Mouse (Mus musculus) embryonic fibroblast, embryonic 13.5 days (primary cell): ENCODE measurements around the gene Ppp1r16b. TPM values are rescaled to one million over a fixed set of nuclear protein-coding genes. Genes with fewer than 3 reads are reported as not detected.
A peak's percentile ranks its signal among the peaks of the same experiment; 100 is the strongest.

Experiments used
- H3K27ac ChIP-seq: 2 replicates; pipeline ENCODE4 v1.5.1; 2012; ENCODE audit warnings: low read length, control low read depth, inconsistent platforms; ENCODE audit not compliant: insufficient read depth
- H3K4me1 ChIP-seq: 2 replicates; pipeline ENCODE4 v1.6.1; 2011; ENCODE audit warnings: low read length; ENCODE audit not compliant: control insufficient read depth, insufficient read depth
- H3K4me3 ChIP-seq: 2 replicates; pipeline ENCODE4 v1.5.1; 2011; ENCODE audit warnings: mild to moderate bottlenecking, control low read depth, low read length; ENCODE audit not compliant: insufficient read depth
- CTCF ChIP-seq: IDR thresholded peaks from 2 replicates; pipeline ENCODE4 v1.5.1; 2011; ENCODE audit warnings: mild to moderate bottlenecking, control low read depth, low read length, moderate library complexity, borderline replicate concordance; ENCODE audit not compliant: insufficient read depth
- POLR2A ChIP-seq: IDR thresholded peaks from 2 replicates; pipeline ENCODE4 v1.6.1; 2011; ENCODE audit warnings: low read depth, mild to moderate bottlenecking, control low read depth, low read length, moderate library complexity
- polyA plus RNA-seq: library from polyadenylated mRNA; stranded (reverse); fragments of >200 nt; gene quantifications from 2 replicates; pipeline ENCODE4 v1.2.4, GENCODE M21; 2011; ENCODE audit warnings: low read depth; ENCODE audit not compliant: missing spikeins, insufficient read length

Ppp1r16b gene
- 0.08 and 0.09 TPM in 2 replicates for polyA plus RNA-seq

DNA sequence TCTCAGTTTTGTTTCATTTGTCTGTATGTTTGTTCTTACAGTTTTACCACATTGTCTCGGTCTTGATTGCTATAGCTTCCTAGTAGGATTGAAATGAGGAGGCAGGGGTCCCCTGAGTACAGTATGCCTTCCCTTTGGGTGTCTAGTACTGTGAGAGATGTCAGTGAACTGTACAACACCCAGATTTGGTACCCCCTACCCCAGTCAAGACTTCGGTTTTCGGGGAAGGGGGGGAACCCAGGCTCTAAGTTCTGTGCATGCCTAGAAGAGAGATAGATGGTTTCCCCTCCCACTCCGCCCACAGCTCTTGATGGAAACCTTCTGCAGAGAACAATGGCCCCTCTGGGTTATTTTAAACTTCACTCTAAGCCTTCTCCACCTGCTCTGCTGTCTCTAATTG, at the start of gene Ppp1r16b:
Gene Ppp1r16b, plus strand, starts transcription at position 301 of the 400 bp plus-strand sequence.
- H3K4me3 ChIP-seq, result no peak within 1 kb of the TSS
- H3K27ac ChIP-seq, result no peak within 1 kb of the TSS
- no peak for TF ChIP-seq POLR2A
- no peaks in the 10 kb centered on the region; the same call in 1 of the 2 replicates for H3K4me1 ChIP-seq

GRCm38 (mm10) chr2:158615702-158616101, 49.5 kb upstream of the Ppp1r16b start:
- no peak overlapping the region for H3K4me3 ChIP-seq
- TF ChIP-seq POLR2A (no peak), CTCF (no peak)
- no peaks in the 10 kb centered on the region for H3K4me1 ChIP-seq
- H3K27ac ChIP-seq, result no peak overlapping the region

DNA sequence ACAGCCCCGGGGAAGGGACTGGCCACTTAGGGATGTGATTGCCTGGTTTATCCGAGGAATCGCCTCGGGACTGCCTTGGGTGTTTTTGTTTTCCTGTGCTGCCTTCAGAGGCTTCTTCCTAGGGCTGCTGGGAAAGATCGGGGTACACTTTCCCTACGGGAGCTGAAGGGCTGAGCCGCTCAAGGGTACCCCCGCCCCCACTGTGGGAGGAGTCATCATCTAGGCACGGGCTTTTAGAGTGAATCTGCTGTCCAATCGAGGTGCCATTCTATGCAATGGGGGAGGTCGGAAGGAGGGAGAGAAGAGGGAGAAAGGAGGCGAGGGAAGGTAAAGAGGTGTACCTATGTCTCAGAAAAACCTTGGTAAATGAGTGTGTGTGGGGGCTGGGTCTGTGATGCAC, 48.9 kb upstream of the Ppp1r16b start:
- TF ChIP-seq CTCF (no peak), POLR2A (no peak)

DNA sequence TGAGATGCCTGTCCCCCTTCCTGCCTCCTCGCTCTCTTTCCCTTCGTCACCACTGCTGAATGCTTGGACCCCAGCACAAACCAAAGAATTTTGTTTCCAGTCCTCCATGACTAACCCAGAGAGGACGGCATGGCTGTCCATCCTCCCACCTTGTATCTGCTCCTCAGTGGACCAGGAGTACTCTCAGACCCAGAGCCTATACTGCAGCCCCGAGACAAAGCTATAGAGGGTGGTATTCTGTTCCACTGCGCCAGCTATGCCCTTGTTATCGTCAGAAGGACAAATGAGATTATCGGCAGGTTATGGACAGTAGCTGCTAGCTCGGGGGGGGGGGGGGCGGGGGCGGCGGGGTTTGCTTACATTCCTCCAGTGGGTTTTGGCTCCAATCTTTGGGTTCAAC, 48.4 kb upstream of the Ppp1r16b start:
- H3K27ac ChIP-seq, result no peak overlapping the region
- TF ChIP-seq CTCF, result no peak
- TF ChIP-seq POLR2A, result no peak
- H3K4me1 ChIP-seq, result no peaks in the 10 kb centered on the region
- H3K4me3 ChIP-seq, result no peak overlapping the region

More for the DNA sequence above, 48.9 kb upstream of the Ppp1r16b start:
- Histone ChIP-seq H3K4me1 (no peaks in the 10 kb centered on the region), H3K4me3 (no peak overlapping the region), H3K27ac (no peak overlapping the region)

DNA sequence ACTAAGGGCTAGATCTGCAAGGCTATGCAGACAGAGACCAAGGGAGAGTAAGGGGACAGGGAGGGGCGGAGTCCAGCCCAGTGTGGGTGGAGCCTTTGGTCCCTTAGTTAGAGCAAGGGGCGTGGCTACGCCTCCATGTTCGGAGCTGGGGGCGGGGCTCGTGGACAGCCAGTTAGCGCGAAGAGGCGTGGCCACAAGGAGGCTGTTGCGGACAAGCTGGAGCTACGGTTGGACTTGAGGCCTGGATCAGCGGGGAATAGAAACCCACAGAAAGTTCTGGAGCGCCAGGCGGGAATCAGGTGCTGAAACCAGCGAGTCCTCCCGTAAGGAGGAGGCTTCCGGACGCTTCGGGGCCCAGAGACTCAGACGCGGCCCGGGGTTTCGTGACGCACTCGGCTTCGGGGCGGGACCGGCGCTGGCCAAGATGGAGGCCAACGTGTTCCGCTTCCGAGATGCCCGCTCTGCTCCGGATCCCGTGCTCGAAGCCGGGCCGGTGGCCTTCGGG, 40.4 kb upstream of the Ppp1r16b start, which contains the start of gene Actr5:
Gene Actr5, plus strand, starts transcription at position 171 of the 505 bp plus-strand sequence.
- H3K4me3 ChIP-seq, result peak within 1 kb of the TSS; percentile 73
- peaks cover 5% of the 10 kb centered on the region; the same call in 1 of the 2 replicates for H3K4me1 ChIP-seq
- peak within 1 kb of the TSS; percentile 87 for H3K27ac ChIP-seq
- no peak for TF ChIP-seq CTCF
- TF ChIP-seq POLR2A, result peak; percentile 79

- TF ChIP-seq CTCF (no peak), POLR2A (no peak)
Measured at GRCm38 (mm10) chr2:158625231-158625630, 40.0 kb upstream of the Ppp1r16b start.

DNA sequence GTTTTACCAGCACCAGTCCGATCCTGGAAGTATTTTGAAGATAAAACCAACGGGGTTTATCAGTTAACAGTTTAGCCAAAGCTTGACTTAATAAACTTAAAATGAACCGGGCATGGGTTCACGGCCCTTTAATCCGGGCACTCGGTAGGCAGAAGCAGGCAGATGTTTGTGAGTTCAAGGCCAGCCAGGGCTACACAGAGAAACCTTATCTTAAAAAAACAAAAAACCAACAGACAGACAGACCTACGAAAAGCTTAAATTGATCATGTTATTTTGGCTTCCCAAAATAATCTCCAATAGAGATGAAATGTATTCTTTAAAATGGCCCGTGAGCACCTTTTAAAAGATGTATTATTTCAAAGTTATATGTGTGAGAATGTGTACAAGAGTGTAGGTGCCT, 39.5 kb upstream of the Ppp1r16b start:
- H3K4me1 ChIP-seq, result peaks cover 5% of the 10 kb centered on the region; the same call in 1 of the 2 replicates
- TF ChIP-seq POLR2A (no peak), CTCF (no peak)
- H3K27ac ChIP-seq, result no peak overlapping the region
- H3K4me3 ChIP-seq, result peak overlapping the region; percentile 73

More at GRCm38 (mm10) chr2:158625231-158625630, 40.0 kb upstream of the Ppp1r16b start:
- H3K27ac ChIP-seq, result peak overlapping the region; percentile 87
- H3K4me1 ChIP-seq, result peaks cover 5% of the 10 kb centered on the region; the same call in 1 of the 2 replicates
- peak overlapping the region; percentile 73 for H3K4me3 ChIP-seq

- H3K4me3 ChIP-seq, result no peak overlapping the region
Measured at GRCm38 (mm10) chr2:158628858-158629257, 36.3 kb upstream of the Ppp1r16b start.

DNA sequence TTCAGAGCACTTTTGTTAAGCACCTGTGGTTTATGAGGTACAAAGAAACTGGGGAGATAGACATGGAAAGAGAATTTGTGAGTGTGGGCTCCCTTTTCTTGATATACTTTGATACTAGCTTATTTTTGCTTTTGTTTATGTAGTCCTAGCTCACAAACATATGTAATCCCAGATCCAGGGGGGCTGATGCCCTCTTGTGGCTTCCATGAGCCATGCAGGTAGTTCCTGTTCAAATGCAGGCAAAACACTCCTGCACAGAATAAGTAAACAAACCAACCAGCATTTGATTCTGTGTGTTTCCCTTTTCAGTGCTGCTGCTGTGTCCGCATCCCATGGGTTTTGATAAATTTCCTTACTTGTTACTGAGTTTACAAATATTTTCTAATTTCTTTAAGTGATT, 35.8 kb upstream of the Ppp1r16b start:
- peaks cover 5% of the 10 kb centered on the region; the same call in 1 of the 2 replicates for H3K4me1 ChIP-seq
- TF ChIP-seq CTCF, result peak; percentile 49; the same call in 1 of the 2 replicates
- TF ChIP-seq POLR2A, result no peak
- H3K4me3 ChIP-seq, result no peak overlapping the region
- no peak overlapping the region for H3K27ac ChIP-seq

More at GRCm38 (mm10) chr2:158628858-158629257, 36.3 kb upstream of the Ppp1r16b start:
- peaks cover 5% of the 10 kb centered on the region; the same call in 1 of the 2 replicates for H3K4me1 ChIP-seq
- no peak for TF ChIP-seq POLR2A
- no peak for TF ChIP-seq CTCF
- H3K27ac ChIP-seq, result no peak overlapping the region

DNA sequence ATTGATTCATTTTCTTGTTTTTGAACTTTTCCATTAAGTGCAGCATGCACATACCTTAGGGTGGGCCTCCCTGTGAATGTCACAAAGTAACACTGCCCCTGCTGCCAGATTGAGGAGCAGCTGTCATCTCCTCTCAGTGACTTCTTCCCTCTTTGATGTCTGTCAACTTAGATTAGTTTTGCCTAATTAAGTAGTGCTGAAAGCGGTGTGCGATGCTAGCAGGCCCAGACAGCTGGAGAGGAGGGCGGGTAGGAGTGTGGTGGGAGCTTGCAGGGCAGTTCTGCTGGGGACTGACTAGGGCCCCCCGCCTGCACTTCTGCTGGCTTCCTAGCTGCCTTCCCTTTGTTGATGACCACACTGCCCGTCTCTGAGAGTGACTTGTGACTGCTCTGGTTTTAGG, 33.3 kb upstream of the Ppp1r16b start:
- Histone ChIP-seq H3K4me1 (no peaks in the 10 kb centered on the region), H3K4me3 (no peak overlapping the region), H3K27ac (no peak overlapping the region)
- TF ChIP-seq CTCF (no peak), POLR2A (no peak)
